Mouse (Mus musculus) urinary bladder, postnatal 4 days (tissue): ENCODE data around the gene Pitpnm2.

Experiments
- DNase-seq, 2 experiments: peaks; one replicate each; pipeline ENCODE4 v3.0.0; 2021 to 2022; ENCODE audit warnings: low spot score in 2 of 2

Pitpnm2 gene

GRCm38 (mm10) chr5:124247986-124248626 lies 1.5 kb downstream of the Pitpnm2 start:
- no peak for DNase-seq

GRCm38 (mm10) chr5:124247296-124247695 lies 2.3 kb downstream of the Pitpnm2 start:
- no peak for DNase-seq

- no peak for DNase-seq
These were observed 4.7 kb downstream of the Pitpnm2 start for GRCm38 (mm10) chr5:124244885-124245284.

GRCm38 (mm10) chr5:124244449-124244848 lies 5.1 kb downstream of the Pitpnm2 start:
- DNase-seq: no peak

- DNase-seq: no peak
These were observed 6.2 kb downstream of the Pitpnm2 start for GRCm38 (mm10) chr5:124243236-124243901.

GRCm38 (mm10) chr5:124241686-124242444 lies 7.7 kb downstream of the Pitpnm2 start:
- DNase-seq: no peak

GRCm38 (mm10) chr5:124240841-124241685 lies 8.5 kb downstream of the Pitpnm2 start:
- DNase-seq: no peak

- no peak for DNase-seq
These were observed 13.4 kb downstream of the Pitpnm2 start for GRCm38 (mm10) chr5:124236180-124236579.

- DNase-seq: no peak
These were observed 14.8 kb downstream of the Pitpnm2 start for GRCm38 (mm10) chr5:124234778-124235177.

- DNase-seq: no peak
These were observed 15.5 kb downstream of the Pitpnm2 start for GRCm38 (mm10) chr5:124233874-124234661.

- DNase-seq: no peak
These were observed 16.5 kb downstream of the Pitpnm2 start for GRCm38 (mm10) chr5:124233144-124233465.

GRCm38 (mm10) chr5:124232360-124233143 lies 17.0 kb downstream of the Pitpnm2 start:
- DNase-seq: no peak

GRCm38 (mm10) chr5:124230461-124230860 lies 19.1 kb downstream of the Pitpnm2 start:
- DNase-seq: no peak

- DNase-seq: no peak
These were observed 22.4 kb downstream of the Pitpnm2 start for GRCm38 (mm10) chr5:124227193-124227592.

- no peak for DNase-seq
These were observed 23.1 kb downstream of the Pitpnm2 start for GRCm38 (mm10) chr5:124226494-124226893.

GRCm38 (mm10) chr5:124225891-124226290 lies 23.7 kb downstream of the Pitpnm2 start:
- DNase-seq: no peak

- no peak for DNase-seq
These were observed 25.1 kb downstream of the Pitpnm2 start for GRCm38 (mm10) chr5:124224321-124225092.

- DNase-seq: no peak
These were observed 26.0 kb downstream of the Pitpnm2 start for GRCm38 (mm10) chr5:124223574-124223973.

GRCm38 (mm10) chr5:124222696-124223095 lies 26.9 kb downstream of the Pitpnm2 start:
- no peak for DNase-seq

- no peak for DNase-seq
These were observed 27.9 kb downstream of the Pitpnm2 start for GRCm38 (mm10) chr5:124221736-124222040.
